Mouse (Mus musculus): ENCODE results near the gene Olfr313. TPM values are rescaled to one million over a fixed set of nuclear protein-coding genes. Genes with fewer than 3 reads are reported as not detected.
A peak's percentile ranks its signal among the peaks of the same experiment; 100 is the strongest.
"Not testable (repeated sequence)": the region's sequence is repeated elsewhere in the genome, so short reads cannot be mapped to it uniquely, and the experiment has no call there.

The Olfr313 gene
- polyA plus RNA-seq, 1 experiment from 2014 or later, result 0.12 TPM

DNA sequence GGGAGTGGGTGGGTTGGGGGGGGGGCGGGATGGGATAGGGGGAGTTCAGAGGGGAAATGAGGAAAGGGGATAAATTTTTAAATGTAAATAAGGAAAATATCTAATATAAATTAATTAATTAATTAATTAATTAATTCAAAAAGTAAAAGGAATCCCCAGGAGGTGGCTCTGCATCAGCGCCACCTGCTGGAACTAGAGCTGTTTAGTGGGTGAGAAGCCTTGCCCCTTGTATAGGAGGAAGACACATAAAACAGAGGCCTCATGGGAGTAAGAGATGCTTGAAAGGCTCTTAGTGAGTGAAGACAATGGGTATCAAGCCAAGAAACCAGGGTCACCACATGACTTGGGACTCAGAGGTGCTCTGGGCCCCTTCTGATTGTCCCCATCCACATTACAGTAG, 18.9 kb upstream of the Olfr313 start:
- no peaks in the 10 kb centered on the region for H3K27me3 ChIP-seq (ENCODE audit: control insufficient read depth, insufficient read depth, low read length)
- no peak for ATAC-seq (replicated peaks; ENCODE audit: extremely low read depth, insufficient read depth, low FRiP score)
- H3K4me2 ChIP-seq (ENCODE audit: low read depth, low read length), result no peak overlapping the region
- no peak overlapping the region for H3K27ac ChIP-seq (ENCODE audit: low read length)
- 77% methylated on average over 2 of the region's 2 CpGs for WGBS
- H3K4me1 ChIP-seq (ENCODE audit: control insufficient read depth, insufficient read depth, low read length), result no peaks in the 10 kb centered on the region
- no peaks in the 10 kb centered on the region for H3K9me3 ChIP-seq (replicated peaks; ENCODE audit: control insufficient read depth, low read length)
- H3K9ac ChIP-seq (ENCODE audit: low read length), result no peak overlapping the region
- no peak overlapping the region for H3K4me3 ChIP-seq (ENCODE audit: low read length)
- H3K36me3 ChIP-seq (ENCODE audit: control insufficient read depth, insufficient read depth), result no peaks in the 10 kb centered on the region

- H3K4me3 ChIP-seq (ENCODE audit: low read length), result no peak overlapping the region
- 64% methylated on average over 7 of the region's 7 CpGs for WGBS
These were observed 17.9 kb upstream of the Olfr313 start for GRCm38 (mm10) chr11:58796850-58797249.

DNA sequence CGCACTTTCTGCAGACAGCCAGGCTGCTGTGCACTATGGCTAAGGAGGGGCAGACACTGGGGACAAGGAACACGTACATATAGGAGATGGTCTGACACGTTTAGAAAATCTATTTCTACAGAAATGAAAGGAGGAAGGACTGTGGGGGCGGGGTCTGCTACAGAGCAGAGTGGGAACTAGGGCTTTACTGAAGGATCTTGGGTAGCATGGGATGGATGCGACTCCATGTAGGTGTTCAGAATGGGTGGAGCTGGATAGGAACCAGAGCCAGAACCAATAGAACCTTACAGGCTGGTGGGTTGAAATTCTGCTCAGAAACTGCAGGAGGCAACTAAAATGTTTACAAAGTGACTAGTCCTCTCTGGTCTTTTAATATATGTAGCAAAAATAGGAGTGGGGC, 15.1 kb upstream of the Olfr313 start:
- Histone ChIP-seq H3K4me1 (ENCODE audit: control insufficient read depth, insufficient read depth, low read length) (peaks cover 9% of the 10 kb centered on the region), H3K9me3 (replicated peaks; ENCODE audit: control insufficient read depth, low read length) (no peaks in the 10 kb centered on the region)

More at GRCm38 (mm10) chr11:58796850-58797249, 17.9 kb upstream of the Olfr313 start:
- no peaks in the 10 kb centered on the region for H3K27me3 ChIP-seq (ENCODE audit: control insufficient read depth, insufficient read depth, low read length)
- H3K4me1 ChIP-seq (ENCODE audit: control insufficient read depth, insufficient read depth, low read length), result peaks cover 4% of the 10 kb centered on the region; the same call in 1 of the 2 replicates
- no peak overlapping the region for H3K27ac ChIP-seq (ENCODE audit: low read length)
- ATAC-seq (replicated peaks; ENCODE audit: extremely low read depth, insufficient read depth, low FRiP score), result no peak
- no peak overlapping the region for H3K4me2 ChIP-seq (ENCODE audit: low read depth, low read length)
- H3K36me3 ChIP-seq (ENCODE audit: control insufficient read depth, insufficient read depth), result no peaks in the 10 kb centered on the region
- no peak overlapping the region for H3K9ac ChIP-seq (ENCODE audit: low read length)
- no peaks in the 10 kb centered on the region for H3K9me3 ChIP-seq (replicated peaks; ENCODE audit: control insufficient read depth, low read length)

GRCm38 (mm10) chr11:58801558-58802228, 13.1 kb upstream of the Olfr313 start, which contains the start of gene Fam183b:
Fam183b (minus strand) TSS chr11:58801960.
- Histone ChIP-seq H3K27ac (ENCODE audit: low read length) (no peak within 1 kb of the TSS), H3K4me3 (ENCODE audit: low read length) (peak within 1 kb of the TSS; percentile 2; the same call in 1 of the 2 replicates), H3K4me2 (ENCODE audit: low read depth, low read length) (peak within 1 kb of the TSS; percentile 30), H3K4me1 (ENCODE audit: control insufficient read depth, insufficient read depth, low read length) (peaks cover 9% of the 10 kb centered on the region), H3K9me3 (replicated peaks; ENCODE audit: control insufficient read depth, low read length) (no peaks in the 10 kb centered on the region), H3K36me3 (ENCODE audit: control insufficient read depth, insufficient read depth) (no peaks in the 10 kb centered on the region), H3K27me3 (ENCODE audit: control insufficient read depth, insufficient read depth, low read length) (no peaks in the 10 kb centered on the region), H3K9ac (ENCODE audit: low read length) (no peak within 1 kb of the TSS)
- peak; percentile 73 for ATAC-seq (replicated peaks; ENCODE audit: extremely low read depth, insufficient read depth, low FRiP score)
- 34% methylated on average over 14 of the region's 14 CpGs for WGBS

More for the DNA sequence above, 15.1 kb upstream of the Olfr313 start:
- no peak for ATAC-seq (replicated peaks; ENCODE audit: extremely low read depth, insufficient read depth, low FRiP score)
- no peak overlapping the region for H3K9ac ChIP-seq (ENCODE audit: low read length)
- no peak overlapping the region for H3K27ac ChIP-seq (ENCODE audit: low read length)
- H3K27me3 ChIP-seq (ENCODE audit: control insufficient read depth, insufficient read depth, low read length), result no peaks in the 10 kb centered on the region
- WGBS, result 70% methylated on average over 5 of the region's 5 CpGs
- no peak overlapping the region for H3K4me2 ChIP-seq (ENCODE audit: low read depth, low read length)
- H3K36me3 ChIP-seq (ENCODE audit: control insufficient read depth, insufficient read depth), result no peaks in the 10 kb centered on the region
- no peak overlapping the region for H3K4me3 ChIP-seq (ENCODE audit: low read length)

DNA sequence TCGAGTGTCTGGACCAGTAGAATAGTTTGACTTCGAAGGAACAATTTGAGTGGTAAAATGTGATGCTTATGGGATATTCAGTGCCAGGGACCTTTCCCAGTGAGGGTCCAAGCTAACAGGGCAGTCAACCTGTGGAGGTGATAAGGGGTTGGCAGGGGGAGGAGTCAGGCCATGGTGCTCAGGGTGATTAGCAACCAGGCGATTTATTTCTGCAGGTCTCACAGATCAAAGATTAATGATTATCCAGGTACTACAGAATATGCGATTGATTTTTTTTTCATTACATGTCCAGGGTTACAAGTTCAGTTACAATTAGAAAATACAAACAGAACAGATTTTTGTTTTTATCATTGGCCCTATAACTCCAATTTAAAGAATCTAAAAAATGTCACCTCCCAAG, 10.9 kb upstream of the Olfr313 start:
- Histone ChIP-seq H3K4me3 (ENCODE audit: low read length) (no peak overlapping the region), H3K27me3 (ENCODE audit: control insufficient read depth, insufficient read depth, low read length) (no peaks in the 10 kb centered on the region), H3K27ac (ENCODE audit: low read length) (no peak overlapping the region), H3K4me2 (ENCODE audit: low read depth, low read length) (no peak overlapping the region), H3K9me3 (replicated peaks; ENCODE audit: control insufficient read depth, low read length) (no peaks in the 10 kb centered on the region), H3K9ac (ENCODE audit: low read length) (no peak overlapping the region), H3K36me3 (ENCODE audit: control insufficient read depth, insufficient read depth) (no peaks in the 10 kb centered on the region), H3K4me1 (ENCODE audit: control insufficient read depth, insufficient read depth, low read length) (peaks cover 9% of the 10 kb centered on the region)
- WGBS, result 66% methylated on average over 4 of the region's 4 CpGs
- ATAC-seq (replicated peaks; ENCODE audit: extremely low read depth, insufficient read depth, low FRiP score), result no peak

GRCm38 (mm10) chr11:58804393-58804792, 10.4 kb upstream of the Olfr313 start:
- Histone ChIP-seq H3K9me3 (replicated peaks; ENCODE audit: control insufficient read depth, low read length) (no peaks in the 10 kb centered on the region), H3K4me2 (ENCODE audit: low read depth, low read length) (no peak overlapping the region), H3K4me3 (ENCODE audit: low read length) (no peak overlapping the region), H3K27ac (ENCODE audit: low read length) (no peak overlapping the region), H3K27me3 (ENCODE audit: control insufficient read depth, insufficient read depth, low read length) (no peaks in the 10 kb centered on the region), H3K4me1 (ENCODE audit: control insufficient read depth, insufficient read depth, low read length) (peaks cover 9% of the 10 kb centered on the region), H3K36me3 (ENCODE audit: control insufficient read depth, insufficient read depth) (no peaks in the 10 kb centered on the region), H3K9ac (ENCODE audit: low read length) (no peak overlapping the region)
- 56% methylated on average over 2 of the region's 2 CpGs for WGBS
- ATAC-seq (replicated peaks; ENCODE audit: extremely low read depth, insufficient read depth, low FRiP score), result no peak

GRCm38 (mm10) chr11:58812001-58812400, 2.8 kb upstream of the Olfr313 start:
- no peaks in the 10 kb centered on the region for H3K36me3 ChIP-seq (ENCODE audit: control insufficient read depth, insufficient read depth)
- 3% methylated on average over 1 of the region's 1 CpGs for WGBS
- H3K27me3 ChIP-seq (ENCODE audit: control insufficient read depth, insufficient read depth, low read length), result no peaks in the 10 kb centered on the region
- H3K9ac ChIP-seq (ENCODE audit: low read length), result no peak overlapping the region
- H3K9me3 ChIP-seq (replicated peaks; ENCODE audit: control insufficient read depth, low read length), result no peaks in the 10 kb centered on the region
- H3K4me2 ChIP-seq (ENCODE audit: low read depth, low read length), result no peak overlapping the region
- H3K27ac ChIP-seq (ENCODE audit: low read length), result no peak overlapping the region
- H3K4me1 ChIP-seq (ENCODE audit: control insufficient read depth, insufficient read depth, low read length), result no peaks in the 10 kb centered on the region
- ATAC-seq (replicated peaks; ENCODE audit: extremely low read depth, insufficient read depth, low FRiP score), result no peak
- H3K4me3 ChIP-seq (ENCODE audit: low read length), result no peak overlapping the region

DNA sequence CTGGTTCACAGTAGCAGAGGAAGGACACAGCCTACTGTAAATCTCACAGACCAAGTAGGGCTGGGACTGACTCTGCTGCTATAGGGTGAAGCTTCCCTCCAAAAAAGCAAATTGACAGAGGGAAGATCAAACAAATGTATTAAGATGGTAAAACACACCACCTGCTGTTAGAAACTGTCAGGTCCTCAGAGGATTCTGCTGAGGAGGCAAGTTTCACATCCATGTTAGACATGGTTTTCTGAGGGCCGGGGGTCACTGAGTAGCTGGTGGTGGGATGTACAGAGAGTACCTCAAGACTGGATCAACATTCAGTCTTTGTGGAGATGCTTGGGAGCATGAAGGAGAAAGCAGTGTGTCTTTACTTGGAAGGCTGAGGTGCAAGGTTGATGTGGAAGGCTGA, 876 bp downstream of the Olfr313 start:
- H3K4me3 ChIP-seq (ENCODE audit: low read length), result no peak overlapping the region
- H3K36me3 ChIP-seq (ENCODE audit: control insufficient read depth, insufficient read depth), result no peaks in the 10 kb centered on the region
- no peak for ATAC-seq (replicated peaks; ENCODE audit: extremely low read depth, insufficient read depth, low FRiP score)
- no peaks in the 10 kb centered on the region for H3K4me1 ChIP-seq (ENCODE audit: control insufficient read depth, insufficient read depth, low read length)
- no peaks in the 10 kb centered on the region for H3K9me3 ChIP-seq (replicated peaks; ENCODE audit: control insufficient read depth, low read length)
- no peak overlapping the region for H3K9ac ChIP-seq (ENCODE audit: low read length)
- no peaks in the 10 kb centered on the region for H3K27me3 ChIP-seq (ENCODE audit: control insufficient read depth, insufficient read depth, low read length)
- H3K27ac ChIP-seq (ENCODE audit: low read length), result no peak overlapping the region
- 74% methylated on average over 1 of the region's 1 CpGs for WGBS
- H3K4me2 ChIP-seq (ENCODE audit: low read depth, low read length), result no peak overlapping the region

- H3K36me3 ChIP-seq (ENCODE audit: control insufficient read depth, insufficient read depth); H3K9ac ChIP-seq (ENCODE audit: low read length); H3K27me3 ChIP-seq (ENCODE audit: control insufficient read depth, insufficient read depth, low read length); H3K9me3 ChIP-seq (replicated peaks; ENCODE audit: control insufficient read depth, low read length); H3K27ac ChIP-seq (ENCODE audit: low read length); H3K4me1 ChIP-seq (ENCODE audit: control insufficient read depth, insufficient read depth, low read length); H3K4me3 ChIP-seq (ENCODE audit: low read length); ATAC-seq (replicated peaks; ENCODE audit: extremely low read depth, insufficient read depth, low FRiP score); H3K4me2 ChIP-seq (ENCODE audit: low read depth, low read length): not testable (repeated sequence)
These were observed 14.1 kb downstream of the Olfr313 start, which contains the start of gene Olfr312 for GRCm38 (mm10) chr11:58828937-58829336. Olfr312 (plus strand) TSS chr11:58829237.

All from heart, embryonic 16.5 days (tissue).